Mouse (Mus musculus): ENCODE results near the gene Slc25a12. TPM values are rescaled to one million over a fixed set of nuclear protein-coding genes. Genes with fewer than 3 reads are reported as not detected.
"Not testable (repeated sequence)": the region's sequence is repeated elsewhere in the genome, so short reads cannot be mapped to it uniquely, and the experiment has no call there.

Gene Slc25a12
- total RNA-seq (2021), result 100 to 1,000 TPM; 175 to 176 TPM

DNA sequence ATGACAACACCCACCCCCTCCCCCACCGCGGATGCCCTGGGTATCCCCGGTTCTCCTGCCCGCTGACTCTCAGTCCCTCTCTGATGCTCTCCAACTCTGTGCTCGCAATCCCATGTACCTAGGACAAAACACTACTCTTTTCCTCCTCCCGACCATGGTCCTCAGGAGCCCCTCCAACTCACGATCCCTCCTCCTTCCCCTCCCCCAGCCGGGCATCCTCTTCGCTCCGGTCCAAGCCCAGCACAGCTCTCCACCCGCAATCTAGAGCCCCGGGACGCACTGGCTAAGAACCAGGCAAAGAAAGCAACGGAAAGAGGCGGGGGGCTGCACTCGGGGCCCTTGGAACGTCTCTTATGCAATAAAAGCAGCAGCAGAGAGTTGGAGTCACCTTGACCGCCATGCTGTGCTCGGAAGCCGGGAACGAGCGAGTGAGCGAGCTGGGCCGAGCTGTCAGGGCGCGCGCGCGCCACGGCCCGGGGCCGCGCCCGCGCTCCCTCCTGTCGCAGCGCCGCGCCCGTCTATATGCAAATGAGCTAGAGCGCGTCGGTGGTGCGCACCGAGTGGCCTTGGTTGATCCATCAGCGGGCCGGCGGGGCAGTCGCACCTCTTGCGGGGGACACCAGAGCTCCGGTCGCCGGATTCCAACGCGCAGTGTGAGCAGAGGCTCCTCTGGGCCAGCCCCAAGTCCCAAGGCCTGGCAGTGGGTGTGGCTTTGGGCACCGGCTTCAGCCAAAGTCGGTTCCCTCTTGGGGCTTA is at the start of gene Slc25a12:
Gene Slc25a12 (minus strand): TSS at position 625 of the 756 bp plus-strand sequence.
- peak; percentile 86 for DNase-seq

GRCm38 (mm10) chr2:71405613-71406012 is 38.1 kb upstream of the Slc25a12 start:
- no peak for DNase-seq

DNA sequence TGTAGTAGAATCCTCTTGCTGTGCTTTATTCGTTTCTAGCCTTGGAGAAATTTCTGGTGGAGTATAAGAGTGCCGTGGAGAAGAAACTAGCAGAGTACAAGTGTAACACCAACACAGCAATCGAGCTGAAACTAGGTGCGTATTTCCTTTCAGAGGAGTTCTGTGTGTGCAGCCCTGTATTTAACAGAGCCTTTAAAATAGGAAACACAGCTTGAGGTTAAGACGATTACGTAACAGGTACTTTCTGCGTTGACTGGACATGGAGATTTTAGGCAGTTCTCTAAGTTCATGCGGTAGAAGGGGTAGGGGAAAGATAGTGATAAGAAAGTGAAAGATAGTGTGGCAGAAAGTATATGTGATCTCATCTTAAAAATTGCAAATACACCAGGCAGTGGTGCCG is 22.3 kb upstream of the Slc25a12 start:
- DNase-seq, result no peak

- DNase-seq, result peak; percentile 97
Measured at GRCm38 (mm10) chr2:71388951-71389763, 21.6 kb upstream of the Slc25a12 start, which contains the start of gene Hat1. Gene Hat1, plus strand, starts transcription at chr2:71388958.

GRCm38 (mm10) chr2:71387766-71388165 is 20.2 kb upstream of the Slc25a12 start:
- no peak for DNase-seq

GRCm38 (mm10) chr2:71383890-71384289 is 16.3 kb upstream of the Slc25a12 start:
- DNase-seq, result no peak

DNA sequence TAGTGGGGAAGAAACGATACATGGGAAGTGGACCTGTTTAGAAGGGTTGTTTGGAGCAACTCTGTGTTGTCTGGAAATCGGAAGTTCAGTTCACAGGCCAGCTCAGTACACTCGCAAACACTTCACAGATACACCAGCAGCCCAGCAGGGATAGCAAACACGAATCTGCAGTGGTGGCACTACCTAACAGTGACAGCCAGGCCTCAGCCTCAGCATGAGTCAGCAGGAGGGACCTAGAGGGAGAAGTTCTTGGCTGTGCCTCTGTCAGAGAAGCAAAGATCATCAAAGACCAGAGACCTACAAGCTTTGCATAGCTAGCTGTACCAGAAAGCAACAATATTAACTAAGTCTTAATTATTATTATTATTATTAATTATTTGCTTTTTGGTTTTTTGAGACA is 14.4 kb upstream of the Slc25a12 start:
- no peak for DNase-seq

DNA sequence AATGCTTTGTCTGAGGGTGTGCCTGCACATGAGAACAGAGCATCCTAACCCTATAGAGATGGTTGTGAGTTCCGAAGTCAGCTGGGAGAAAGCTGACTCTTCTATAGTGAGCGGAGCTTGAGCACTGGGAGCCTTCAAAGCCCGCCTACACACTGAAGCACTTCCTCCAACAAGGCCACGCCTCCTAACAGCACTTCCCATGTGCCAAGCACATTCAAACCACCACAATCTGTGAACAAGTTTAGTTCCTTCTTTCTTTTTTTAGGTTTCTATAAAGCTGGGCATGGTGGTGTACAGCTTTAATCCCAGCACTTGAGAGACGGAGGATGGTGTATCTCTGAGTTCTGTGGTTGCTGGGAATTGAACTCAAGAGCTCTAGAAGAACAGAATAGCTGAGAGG is 9.9 kb upstream of the Slc25a12 start:
- no peak for DNase-seq

DNA sequence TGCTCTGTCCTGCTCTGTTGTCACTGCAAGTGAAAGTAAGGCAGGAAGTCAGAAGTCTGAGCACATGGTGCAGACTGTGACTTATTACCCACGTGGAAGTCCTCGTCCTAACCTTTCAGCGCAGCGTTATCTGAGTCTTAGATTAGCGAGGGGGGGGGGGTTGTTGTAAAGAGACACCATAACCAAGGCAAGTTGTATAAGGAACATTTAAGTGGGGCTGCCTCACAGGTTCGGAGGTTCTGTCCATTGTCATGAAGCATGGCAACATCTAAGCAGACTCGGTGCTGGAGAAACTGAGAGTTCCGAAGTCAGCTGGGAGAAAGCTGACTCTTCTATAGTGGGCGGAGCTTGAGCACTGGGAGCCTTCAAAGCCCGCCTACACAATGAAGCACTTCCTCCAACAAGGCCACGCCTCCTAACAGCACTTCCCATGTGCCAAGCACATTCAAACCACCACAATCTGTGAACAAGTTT is 8.9 kb upstream of the Slc25a12 start:
- no peak for DNase-seq

DNA sequence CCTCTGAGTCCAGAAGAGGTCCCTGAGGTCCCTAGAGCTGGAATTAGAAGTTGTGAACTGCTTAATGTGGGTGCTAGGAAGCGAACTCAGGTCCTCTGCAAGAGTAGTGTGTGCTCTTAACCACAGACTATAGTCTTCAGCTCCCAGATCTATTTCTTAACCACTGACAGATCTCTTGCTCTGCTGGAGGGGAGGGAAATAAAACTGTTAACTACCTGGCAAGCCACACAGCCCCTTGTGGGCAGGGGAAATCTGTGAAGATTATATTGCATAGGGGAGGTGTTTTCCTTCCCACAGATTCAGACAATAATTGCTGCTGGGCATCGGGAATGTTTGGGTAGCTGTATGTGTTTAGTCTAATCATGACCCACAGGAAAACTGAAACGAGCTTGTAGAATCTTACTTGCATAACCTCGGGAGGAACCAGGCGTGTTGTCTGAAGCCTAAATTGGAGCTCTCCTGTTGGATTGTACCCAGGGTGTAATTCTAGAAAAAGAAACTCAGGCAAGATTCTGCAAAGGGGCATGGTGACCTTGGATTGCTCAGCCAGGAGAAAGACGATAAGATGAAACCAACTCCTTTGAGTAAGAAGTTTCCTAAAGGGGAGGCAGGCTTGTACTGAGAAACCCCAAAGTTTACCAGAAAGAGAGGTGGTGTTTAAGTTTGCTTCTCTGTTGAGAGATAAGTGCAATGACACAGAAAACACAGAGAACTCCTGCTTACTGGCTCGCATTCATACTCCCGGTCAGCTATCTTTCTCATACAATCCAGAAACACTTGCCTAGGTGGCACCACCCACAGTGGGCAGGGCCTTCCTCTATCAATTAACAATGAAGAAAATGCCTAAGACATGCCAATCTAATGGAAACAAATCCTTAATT is 7.0 kb upstream of the Slc25a12 start:
- no peak for DNase-seq

GRCm38 (mm10) chr2:71372261-71372660 is 4.7 kb upstream of the Slc25a12 start:
- not testable (repeated sequence) for DNase-seq

DNA sequence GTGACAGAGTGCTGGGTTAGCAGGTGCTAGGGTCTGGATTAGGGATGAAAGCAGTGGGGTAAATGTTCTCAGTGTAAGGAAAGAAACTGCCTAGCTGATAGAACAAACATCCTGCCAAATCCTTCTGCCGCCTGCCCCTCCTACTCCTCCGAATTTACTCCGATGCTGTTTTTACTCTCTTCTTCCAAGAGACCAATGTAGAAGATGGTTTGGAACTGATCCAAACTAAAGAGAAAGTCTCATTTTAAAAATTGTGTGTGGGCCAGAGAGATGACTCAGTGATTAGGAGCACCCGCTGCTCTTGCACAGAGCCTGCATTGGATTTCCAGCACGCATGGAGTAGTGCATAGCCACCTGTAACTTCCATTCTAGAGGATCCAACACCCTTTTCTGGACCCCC is 4.2 kb upstream of the Slc25a12 start:
- no peak for DNase-seq

DNA sequence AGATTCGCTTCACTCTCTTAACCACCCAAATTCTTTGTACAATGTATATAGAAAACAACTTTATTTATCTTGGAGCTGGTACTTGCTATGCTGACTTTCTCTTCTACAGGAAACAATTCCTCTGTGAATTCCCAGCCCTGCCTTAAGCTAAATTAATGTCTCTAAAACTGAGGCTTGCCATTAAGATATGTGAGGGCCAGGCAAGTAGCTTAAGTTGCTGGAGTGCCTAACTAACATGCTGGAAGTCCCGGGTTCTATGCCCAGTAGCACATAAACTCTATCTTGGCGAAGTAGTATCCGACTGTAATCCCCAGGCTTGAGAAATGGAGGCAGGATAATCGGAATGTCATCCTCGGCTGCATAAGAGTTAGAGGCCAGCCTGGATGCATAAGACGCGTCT is 537 bp upstream of the Slc25a12 start:
- DNase-seq, result no peak

GRCm38 (mm10) chr2:71366618-71367124 is 878 bp downstream of the Slc25a12 start:
- DNase-seq, result no peak

GRCm38 (mm10) chr2:71360192-71360591 is 7.4 kb downstream of the Slc25a12 start:
- DNase-seq, result no peak

DNA sequence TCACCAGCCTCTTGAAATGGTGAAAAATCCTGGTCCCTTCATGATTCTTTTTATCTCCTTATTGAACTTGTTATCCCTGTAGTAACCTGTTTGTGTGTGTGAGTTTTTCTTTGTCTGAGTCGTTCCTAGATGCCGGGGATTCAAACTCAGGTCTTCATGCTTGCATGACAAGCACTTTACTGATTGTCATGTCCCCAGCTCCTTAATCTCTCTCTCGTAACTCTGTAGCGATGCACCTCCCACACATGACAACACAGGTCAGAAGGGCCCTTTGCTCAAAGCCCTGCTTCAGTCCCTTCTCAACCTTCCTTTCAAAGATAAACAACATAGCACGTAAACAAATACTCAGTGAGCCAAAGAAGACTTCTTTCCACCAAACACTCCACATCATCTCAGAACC is 9.2 kb downstream of the Slc25a12 start:
- no peak for DNase-seq

- peak; percentile 19 for DNase-seq
Measured at GRCm38 (mm10) chr2:71354055-71354425, 13.5 kb downstream of the Slc25a12 start.

DNA sequence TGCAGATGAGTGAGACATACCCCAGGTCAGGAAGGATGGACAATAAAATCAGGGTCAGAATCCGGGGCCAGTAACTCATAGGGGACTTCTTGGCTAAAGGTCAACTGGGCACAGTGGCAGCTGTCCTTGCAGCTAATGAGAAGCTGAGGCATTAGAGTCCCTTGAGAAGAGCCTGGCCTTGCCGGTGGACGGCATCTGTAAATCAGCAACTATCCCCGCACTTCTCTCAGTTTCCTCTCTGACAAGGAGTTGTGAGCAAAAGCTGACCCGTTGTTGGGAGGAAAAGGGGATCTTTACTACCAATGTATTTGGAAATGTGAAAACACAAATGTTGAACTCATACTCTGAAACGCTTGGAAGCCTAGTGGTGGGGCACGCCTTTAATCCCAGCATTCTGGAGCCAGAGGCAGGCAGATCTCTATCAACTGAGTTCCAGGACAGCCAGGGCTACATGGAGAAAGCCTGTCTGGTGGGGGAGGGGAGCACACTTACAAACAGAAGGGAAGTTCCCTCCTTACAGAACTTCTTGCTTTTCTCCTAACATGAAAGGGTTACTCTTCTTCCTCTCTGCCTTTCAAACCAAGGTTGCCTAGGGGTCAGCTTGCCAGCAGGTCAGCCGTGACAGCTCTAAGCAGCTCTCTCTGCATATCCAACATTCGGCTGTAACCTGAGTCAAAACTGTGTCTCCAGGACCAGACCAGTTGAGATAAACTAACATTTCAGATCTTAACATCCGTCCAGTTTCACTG is 14.1 kb downstream of the Slc25a12 start:
- peak; percentile 11 for DNase-seq

- DNase-seq, result no peak
Measured at GRCm38 (mm10) chr2:71351727-71351987, 15.9 kb downstream of the Slc25a12 start.

GRCm38 (mm10) chr2:71350904-71351726 is 16.4 kb downstream of the Slc25a12 start:
- DNase-seq, result no peak

- no peak for DNase-seq
Measured at GRCm38 (mm10) chr2:71350181-71350580, 17.4 kb downstream of the Slc25a12 start.
